Mouse (Mus musculus): ENCODE data around the gene Msi2.

The Msi2 gene

GRCm38 (mm10) chr11:88541666-88542639 lies 176.4 kb downstream of the Msi2 start:
- DNase-seq (ENCODE audit: low read depth, low spot score), result no peak

- no peak for DNase-seq (ENCODE audit: low read depth, low spot score)
Observed at GRCm38 (mm10) chr11:88539637-88540478, 178.5 kb downstream of the Msi2 start.

- DNase-seq (ENCODE audit: low read depth, low spot score), result no peak
Observed at GRCm38 (mm10) chr11:88538710-88539340, 179.5 kb downstream of the Msi2 start.

- no peak for DNase-seq (ENCODE audit: low read depth, low spot score)
Observed at GRCm38 (mm10) chr11:88537344-88537743, 181.0 kb downstream of the Msi2 start.

- no peak for DNase-seq (ENCODE audit: low read depth, low spot score)
Observed at GRCm38 (mm10) chr11:88536861-88537260, 181.5 kb downstream of the Msi2 start.

- DNase-seq (ENCODE audit: low read depth, low spot score), result no peak
Observed at GRCm38 (mm10) chr11:88534331-88534929, 183.9 kb downstream of the Msi2 start.

- no peak for DNase-seq (ENCODE audit: low read depth, low spot score)
Observed at GRCm38 (mm10) chr11:88532016-88532415, 186.3 kb downstream of the Msi2 start.

- DNase-seq (ENCODE audit: low read depth, low spot score), result no peak
Observed at GRCm38 (mm10) chr11:88530032-88530431, 188.3 kb downstream of the Msi2 start.

- no peak for DNase-seq (ENCODE audit: low read depth, low spot score)
Observed at GRCm38 (mm10) chr11:88528522-88529101, 189.7 kb downstream of the Msi2 start.

- no peak for DNase-seq (ENCODE audit: low read depth, low spot score)
Observed at GRCm38 (mm10) chr11:88526711-88527110, 191.6 kb downstream of the Msi2 start.

- no peak for DNase-seq (ENCODE audit: low read depth, low spot score)
Observed at GRCm38 (mm10) chr11:88524790-88525575, 193.3 kb downstream of the Msi2 start.

- no peak for DNase-seq (ENCODE audit: low read depth, low spot score)
Observed at GRCm38 (mm10) chr11:88524437-88524789, 193.9 kb downstream of the Msi2 start.

- no peak for DNase-seq (ENCODE audit: low read depth, low spot score)
Observed at GRCm38 (mm10) chr11:88523921-88524320, 194.4 kb downstream of the Msi2 start.

GRCm38 (mm10) chr11:88523511-88523910 lies 194.8 kb downstream of the Msi2 start:
- DNase-seq (ENCODE audit: low read depth, low spot score), result no peak

GRCm38 (mm10) chr11:88522114-88522513 lies 196.2 kb downstream of the Msi2 start:
- no peak for DNase-seq (ENCODE audit: low read depth, low spot score)

- DNase-seq (ENCODE audit: low read depth, low spot score), result no peak
Observed at GRCm38 (mm10) chr11:88520951-88521730, 197.2 kb downstream of the Msi2 start.

- DNase-seq (ENCODE audit: low read depth, low spot score), result no peak
Observed at GRCm38 (mm10) chr11:88518361-88518760, 200.0 kb downstream of the Msi2 start.

- DNase-seq (ENCODE audit: low read depth, low spot score), result no peak
Observed at GRCm38 (mm10) chr11:88516596-88517485, 201.5 kb downstream of the Msi2 start.
